Mouse (Mus musculus) skeletal muscle tissue, postnatal 0 days (tissue): ENCODE results near the gene Gimd1. TPM values are rescaled to one million over a fixed set of nuclear protein-coding genes. Genes with fewer than 3 reads are reported as not detected.

ENCODE experiments used
- polyA plus RNA-seq: library from polyadenylated mRNA; unstranded; fragments of >200 nt; fragmentation: Nextera tagmentation; extraction: Ambion mirVana; gene quantifications from 2 replicates; pipeline ENCODE4 v1.2.1, GENCODE M21; 2015

Gene Gimd1
- polyA plus RNA-seq = not detected in 2 replicates

GRCm38 (mm10) chr3:132629601-132630239, at the start of gene Gimd1:
Gene Gimd1, plus strand, starts transcription at chr3:132629820.

GRCm38 (mm10) chr3:132683447-132684230, 54.0 kb downstream of the Gimd1 start, which contains the start of gene Tbck:
Gene Tbck, plus strand, starts transcription at chr3:132684144.

DNA sequence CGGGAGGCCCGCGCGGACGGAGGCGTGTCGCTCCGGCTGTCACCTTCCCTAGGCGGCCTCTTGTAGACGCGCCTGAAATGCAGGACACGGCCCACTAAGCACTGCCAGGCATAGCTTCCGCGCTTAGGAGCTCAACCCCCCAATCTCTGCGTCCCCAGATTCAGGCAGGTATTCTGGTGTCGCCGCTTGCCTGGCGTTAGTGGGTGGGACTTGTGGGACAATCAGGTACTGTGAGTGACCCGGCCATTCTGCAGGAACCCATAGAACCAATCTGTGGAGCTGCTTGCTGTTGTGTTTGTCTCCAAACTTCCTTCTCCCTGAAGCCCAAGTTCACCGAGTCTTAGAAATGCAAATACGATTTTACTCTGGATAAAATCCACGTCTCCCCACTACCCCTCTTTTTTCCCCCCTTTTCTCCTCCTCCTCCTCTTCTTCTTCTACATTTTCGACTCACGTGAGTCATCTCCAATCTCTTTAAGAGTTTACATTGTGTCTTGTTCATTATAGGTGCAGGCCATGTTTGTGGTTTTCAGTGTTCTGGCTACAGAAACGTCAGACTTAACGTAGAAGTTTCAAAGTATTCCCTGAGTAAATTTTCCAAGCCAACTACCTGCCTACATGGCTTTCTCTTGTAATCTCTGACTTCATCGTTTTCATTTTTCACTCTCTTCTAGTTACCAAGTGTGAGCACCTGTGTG, 54.8 kb downstream of the Gimd1 start, which contains the start of gene Aimp1:
Gene Aimp1, minus strand, starts transcription at position 140 of the 698 bp plus-strand sequence.

Other genes starting within 250 kb of the Gimd1 start
- 10.7 and 11.2 TPM in 2 replicates for gene Tbck, start 54.3 kb downstream of the Gimd1 start, polyA plus RNA-seq
- gene Aimp1, start 54.5 kb downstream of the Gimd1 start, polyA plus RNA-seq = 61.1 and 64.4 TPM in 2 replicates